Mouse (Mus musculus) thymus, adult 2 months (tissue): Measurements from ENCODE around the gene Tnfsf15. TPM values are rescaled to one million over a fixed set of nuclear protein-coding genes. Genes with fewer than 3 reads are reported as not detected.

Experiments
- DNase-seq: peaks from one replicate; pipeline ENCODE4 v3.0.0; 2021
- H3K27ac ChIP-seq: fragments of 200-500 bp; 2 replicates; pipeline ENCODE4 v1.5.1; 2012; ENCODE audit warnings: low read length, control low read depth; ENCODE audit not compliant: control insufficient read depth, insufficient read depth
- H3K27me3 ChIP-seq: fragments of 200-500 bp; 2 replicates; pipeline ENCODE4 v1.6.1; 2012; ENCODE audit warnings: mild to moderate bottlenecking, low read length, moderate library complexity, mixed read lengths; ENCODE audit not compliant: control insufficient read depth, insufficient read depth
- H3K36me3 ChIP-seq: fragments of 200-500 bp; 2 replicates; pipeline ENCODE4 v1.6.1; 2012; ENCODE audit warnings: mild to moderate bottlenecking, low read length, moderate library complexity; ENCODE audit not compliant: control insufficient read depth, insufficient read depth
- H3K4me1 ChIP-seq: fragments of 200-500 bp; replicated peaks from 2 replicates; pipeline ENCODE4 v1.6.1; 2012; ENCODE audit warnings: low read length; ENCODE audit not compliant: control insufficient read depth, insufficient read depth
- H3K4me3 ChIP-seq: fragments of 200-500 bp; 2 replicates; pipeline ENCODE4 v1.5.1; 2012; ENCODE audit warnings: mild to moderate bottlenecking, low read length, control low read depth, moderate library complexity; ENCODE audit not compliant: control insufficient read depth, insufficient read depth
- CTCF ChIP-seq: fragments of 200-500 bp; IDR thresholded peaks from 2 replicates; pipeline ENCODE4 v1.5.1; 2012; ENCODE audit warnings: mild to moderate bottlenecking, control low read depth, low read length, moderate library complexity, borderline replicate concordance; ENCODE audit not compliant: control insufficient read depth, poor library complexity, insufficient read depth; ENCODE audit errors: extremely low read depth
- POLR2A ChIP-seq: fragments of 200-500 bp; IDR thresholded peaks from 2 replicates; pipeline ENCODE4 v1.6.1; 2012; ENCODE audit warnings: mild to moderate bottlenecking, low read length, control low read depth, moderate library complexity; ENCODE audit not compliant: control insufficient read depth, poor library complexity, insufficient read depth; ENCODE audit errors: extremely low read depth
- WGBS: fragments of 180-500 bp; shearing (Covaris S2); methylation state at CpG from one replicate; pipeline ENCODE4 v1.1.7; 2018; 5-methylcytosine and 5-hydroxymethylcytosine counted together
- polyA plus RNA-seq: library from polyadenylated mRNA; depleted of rRNA; stranded (reverse); fragments of >200 nt; gene quantifications from 2 replicates; pipeline ENCODE4 v1.2.3, GENCODE M21; 2012; rRNA removed

The Tnfsf15 gene
- polyA plus RNA-seq, 1 experiment, result 0.27 TPM

DNA sequence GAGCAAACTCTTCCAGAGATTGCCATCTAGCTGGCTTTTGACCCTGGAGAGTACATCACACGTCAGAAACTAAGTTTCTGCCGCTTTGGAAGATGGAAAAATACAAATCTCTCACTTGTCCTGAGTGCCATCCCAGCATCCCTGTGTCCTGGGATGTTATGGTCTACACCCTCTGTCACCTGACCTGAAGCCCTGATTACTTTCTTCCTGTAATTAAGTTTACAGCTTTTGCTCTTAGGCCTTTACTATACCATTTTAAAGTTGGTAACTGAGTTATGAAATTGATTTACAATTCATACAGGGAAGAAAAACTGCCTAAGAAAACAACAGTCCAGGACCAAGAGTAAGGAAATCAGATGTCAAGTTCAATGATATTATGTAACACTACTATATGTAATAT is 62.5 kb downstream of the Tnfsf15 start:
- no peak for DNase-seq
- H3K27me3 ChIP-seq, result no peaks in the 10 kb centered on the region
- no peak overlapping the region for H3K4me3 ChIP-seq
- H3K27ac ChIP-seq, result no peak overlapping the region
- no peaks in the 10 kb centered on the region for H3K4me1 ChIP-seq
- 90% methylated on average over 2 of the region's 2 CpGs for WGBS
- no peaks in the 10 kb centered on the region for H3K36me3 ChIP-seq
- no peak for TF ChIP-seq CTCF
- no peak for TF ChIP-seq POLR2A

DNA sequence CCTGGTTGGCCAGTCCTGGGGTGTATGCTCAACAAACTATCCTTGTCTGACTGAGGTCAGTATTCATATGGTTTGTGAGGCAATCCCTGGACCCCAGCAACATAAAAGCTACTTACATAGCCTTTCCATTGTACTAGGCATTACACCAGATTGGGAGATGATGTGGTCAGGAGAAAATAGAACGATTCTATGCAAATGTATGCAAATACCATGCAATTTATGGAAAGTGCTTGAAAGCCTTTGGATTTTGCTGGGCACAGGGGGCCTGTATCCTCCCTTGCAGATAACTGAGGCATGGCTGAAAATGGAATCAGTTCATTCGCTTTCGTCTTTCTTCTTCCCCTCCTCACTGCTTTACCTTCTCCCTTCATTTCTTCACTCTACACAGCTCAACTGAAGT is 63.4 kb downstream of the Tnfsf15 start:
- DNase-seq, result no peak
- Histone ChIP-seq H3K36me3 (no peaks in the 10 kb centered on the region), H3K4me1 (no peaks in the 10 kb centered on the region), H3K27ac (no peak overlapping the region), H3K27me3 (no peaks in the 10 kb centered on the region), H3K4me3 (no peak overlapping the region)
- TF ChIP-seq POLR2A, result no peak
- TF ChIP-seq CTCF, result no peak
- 97% methylated on average over 3 of the region's 3 CpGs for whole genome bisulfite sequencing

Other genes starting within 250 kb of the Tnfsf15 start
- 132 and 204 TPM in 2 replicates for gene Whrn, start 249.1 kb downstream of the Tnfsf15 start, polyA plus RNA-seq
- 39.4 and 41.5 TPM in 2 replicates for gene Atp6v1g1, start 200.3 kb downstream of the Tnfsf15 start, polyA plus RNA-seq
- 15.7 and 20.9 TPM in 2 replicates for gene Tmem268, start 186.3 kb downstream of the Tnfsf15 start, polyA plus RNA-seq
- gene Gm11213, start 139.9 kb downstream of the Tnfsf15 start, polyA plus RNA-seq, result not detected in 2 replicates
- gene Tex48, start 122.7 kb downstream of the Tnfsf15 start, polyA plus RNA-seq, result 0.28 TPM in 1 of 2 replicates, not detected in the other
- gene Gm11214, start 81.7 kb downstream of the Tnfsf15 start, polyA plus RNA-seq, result not detected in 2 replicates
- 0.91 and 1.3 TPM in 2 replicates for gene Tnfsf8, start 116.2 kb upstream of the Tnfsf15 start, polyA plus RNA-seq